Mouse (Mus musculus): ENCODE measurements around the gene Rhox7b. TPM values are rescaled to one million over a fixed set of nuclear protein-coding genes. Genes with fewer than 3 reads are reported as not detected.
"Not testable (repeated sequence)": the region's sequence is repeated elsewhere in the genome, so short reads cannot be mapped to it uniquely, and the experiment has no call there.

Rhox7b gene
- total RNA-seq (2021), result not detected
- long read RNA-seq, experiment 1, result 0 reads
- long read RNA-seq, experiment 2, result 0 reads

DNA sequence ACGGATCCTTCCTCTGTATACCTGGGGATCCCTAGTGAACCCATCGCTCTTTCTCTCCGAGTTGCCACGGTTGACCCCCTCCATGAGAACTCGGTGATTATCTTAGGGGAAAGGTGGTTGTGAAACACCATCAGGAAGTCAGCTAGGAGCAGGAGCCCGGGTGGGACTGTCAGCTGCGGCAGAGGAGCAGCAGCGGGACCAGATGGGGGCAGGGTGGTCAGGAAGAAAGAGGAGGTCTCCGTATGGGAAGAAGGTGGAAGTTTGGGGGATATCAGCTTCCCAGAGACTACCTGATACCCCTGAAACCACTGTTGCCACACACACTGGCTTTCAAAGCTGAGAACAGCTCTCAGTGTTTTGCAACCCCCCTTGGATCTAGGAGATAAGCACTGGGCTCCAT, at the start of gene Rhox7b:
Rhox7b (minus strand) TSS at position 101 of the 400 bp plus-strand sequence.
- not testable (repeated sequence) for DNase-seq

DNA sequence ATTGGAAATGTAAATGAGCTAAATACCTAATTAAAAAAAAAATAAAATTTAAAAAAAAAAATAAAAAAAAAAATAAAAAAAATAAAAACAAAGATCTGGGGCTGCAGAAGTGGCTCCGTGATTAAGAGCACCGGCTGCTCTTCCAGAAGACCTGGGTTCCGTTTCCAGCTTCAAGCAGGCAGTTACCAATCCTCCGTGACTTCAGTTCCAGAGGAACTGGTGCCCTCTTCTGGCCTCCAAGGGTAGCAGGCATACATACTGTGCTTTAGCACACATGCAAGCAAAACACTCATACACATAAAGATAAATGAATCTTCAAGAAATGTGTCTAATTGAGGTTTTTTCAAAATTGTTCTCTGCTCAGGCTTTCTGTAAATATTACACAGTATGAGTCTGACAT, 19.3 kb upstream of the Rhox7b start:
- no peak for DNase-seq

- no peak for DNase-seq
Observed at GRCm38 (mm10) chrX:37908581-37908980, 11.5 kb upstream of the Rhox7b start.

- DNase-seq, result no peak
Observed at GRCm38 (mm10) chrX:37903727-37904126, 6.7 kb upstream of the Rhox7b start.

DNA sequence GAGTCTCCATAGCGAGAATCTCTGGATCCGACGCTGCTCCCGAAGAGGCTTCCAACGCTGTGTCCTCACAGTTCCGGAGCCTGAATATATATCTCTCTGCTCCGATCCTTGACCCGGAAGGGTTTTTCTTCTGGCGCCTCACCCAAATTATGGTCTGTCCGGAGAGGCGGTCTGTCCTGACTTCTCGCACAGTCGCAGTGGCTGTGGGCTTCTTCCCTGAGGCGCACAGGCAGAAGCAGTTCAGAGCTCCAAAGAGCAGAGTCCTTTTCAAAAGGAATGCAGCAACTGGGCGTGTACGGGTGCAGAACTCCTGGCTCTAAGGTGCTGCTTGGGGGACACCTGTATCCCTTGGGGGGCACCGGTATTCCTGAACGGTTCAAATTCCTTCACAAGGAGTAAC, 4.6 kb upstream of the Rhox7b start, which contains the start of gene Rhox9:
Rhox9 (minus strand) TSS at position 101 of the 400 bp plus-strand sequence.
- not testable (repeated sequence) for DNase-seq

- DNase-seq, result no peak
Observed at GRCm38 (mm10) chrX:37878844-37879243, 18.2 kb downstream of the Rhox7b start, which contains the start of gene Rhox8. Rhox8 (minus strand) TSS chrX:37878944.

DNA sequence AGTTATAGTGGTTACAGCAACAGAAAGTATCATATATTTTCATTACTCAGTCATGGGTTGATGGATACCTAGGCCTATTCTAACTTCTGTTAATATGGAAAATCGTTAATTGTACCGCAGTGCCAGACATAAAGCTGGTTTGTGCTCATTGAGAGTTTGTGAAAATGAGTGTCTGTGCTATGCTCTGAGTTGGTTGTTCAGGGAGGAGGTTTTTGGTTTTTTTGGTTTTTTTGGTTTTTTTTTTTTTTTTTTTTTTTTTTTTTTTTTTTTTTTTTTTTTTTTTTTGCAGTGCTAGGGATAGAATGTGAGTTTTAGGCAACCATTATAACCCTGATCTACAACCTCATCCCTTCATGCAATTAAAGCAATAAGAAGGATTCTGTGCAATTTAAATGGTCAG, 25.4 kb downstream of the Rhox7b start:
- no peak for DNase-seq

Other genes starting within 250 kb of the Rhox7b start
- gene Rhox4g, start 245.9 kb downstream of the Rhox7b start, total RNA-seq (2021), result not detected
- gene Rhox3h, start 228.5 kb downstream of the Rhox7b start, total RNA-seq (2021), result not detected
- under 1 TPM; 0.62 to 0.67 TPM for gene Rhox2h, start 224.0 kb downstream of the Rhox7b start, total RNA-seq (2021)
- 1 to 10 TPM in 1 of 2 experiments, under 1 TPM in 1; 0.80 to 2.1 TPM for gene Rhox5, start 92.4 kb downstream of the Rhox7b start, total RNA-seq (2021)
- not detected for gene Rhox6, start 70.3 kb downstream of the Rhox7b start, total RNA-seq (2021)
- not detected for gene Rhox7a, start 65.5 kb downstream of the Rhox7b start, total RNA-seq (2021)
- gene Rhox8, start 18.3 kb downstream of the Rhox7b start, total RNA-seq (2021), result not detected
- gene Rhox9, start 4.5 kb upstream of the Rhox7b start, total RNA-seq (2021), result not detected
- gene Btg1-ps1, start 121.6 kb upstream of the Rhox7b start, total RNA-seq (2021), result not detected
- not detected for gene Btg1-ps2, start 145.9 kb upstream of the Rhox7b start, total RNA-seq (2021)
- gene Rhox10, start 169.2 kb upstream of the Rhox7b start, total RNA-seq (2021), result not detected
- not detected for gene Rhox11, start 187.9 kb upstream of the Rhox7b start, total RNA-seq (2021)
- gene Rhox12, start 213.7 kb upstream of the Rhox7b start, total RNA-seq (2021), result not detected
- not detected for gene Rhox13, start 224.0 kb upstream of the Rhox7b start, total RNA-seq (2021)

All from heart, adult 18-20 months (tissue).